Comparison of ENCODE assay signal across 8 mouse cellular contexts in genomic region chr9:72275101-72275978, GRCm38 (mm10). TPM values are rescaled to one million over a fixed set of nuclear protein-coding genes. Genes with fewer than 3 reads are reported as not detected.
A peak's percentile ranks its signal among the peaks of the same experiment; 100 is the strongest.
DNase-seq lines count a peak whose midpoint lies in the region; ATAC-seq and TF ChIP-seq lines count a peak whose summit lies in the region.

No protein-coding gene starts in this region.

- H3K27ac ChIP-seq in forebrain, embryonic 10.5 days = peak overlapping the region; percentile 99
- peak overlapping the region; percentile 95 for H3K27ac ChIP-seq in heart, embryonic 16.5 days (ENCODE audit: low read length)
- H3K27ac ChIP-seq in liver, embryonic 13.5 days = peak overlapping the region; percentile 94
- peak overlapping the region; percentile 93 for H3K27ac ChIP-seq in stomach, embryonic 16.5 days (ENCODE audit: low read length)

- no peaks in the 10 kb centered on the region for H3K27me3 ChIP-seq in E14TG2a.4 (ENCODE audit: insufficient read depth, low read length)
- peaks cover 9% of the 10 kb centered on the region; the same call in 1 of the 2 replicates for H3K27me3 ChIP-seq in forebrain, embryonic 10.5 days (ENCODE audit: poor library complexity, severe bottlenecking)
- no peaks in the 10 kb centered on the region for H3K27me3 ChIP-seq in heart, embryonic 16.5 days (ENCODE audit: control insufficient read depth, insufficient read depth, low read length)
- no peaks in the 10 kb centered on the region for H3K27me3 ChIP-seq in liver, embryonic 13.5 days
- no peaks in the 10 kb centered on the region for H3K27me3 ChIP-seq in stomach, embryonic 16.5 days (ENCODE audit: control insufficient read depth, insufficient read depth, low read length)

- TF ChIP-seq CTCF in E14TG2a.4 (conservative IDR thresholded peaks at IDR 0.05; ENCODE audit: low read length) = no peak

- 3% methylated on average over 68 of the region's 70 CpGs for WGBS in forebrain, embryonic 10.5 days
- 2% methylated on average over 34 of the region's 70 CpGs for WGBS in heart, embryonic 16.5 days
- WGBS in liver, embryonic 13.5 days (ENCODE audit: insufficient replicate concordance) = under 1% methylated on average over 46 of the region's 70 CpGs
- under 1% methylated on average over 54 of the region's 70 CpGs for WGBS in stomach, embryonic 16.5 days

- H3K4me2 ChIP-seq in heart, embryonic 16.5 days (ENCODE audit: low read depth, low read length) = peak overlapping the region; percentile 81
- H3K4me2 ChIP-seq in liver, embryonic 13.5 days = peak overlapping the region; percentile 81
- H3K4me2 ChIP-seq in stomach, embryonic 16.5 days (ENCODE audit: low read depth, low read length) = peak overlapping the region; percentile 70

- H3K9me3 ChIP-seq in E14TG2a.4 (ENCODE audit: low read length) = peaks cover 39% of the 10 kb centered on the region
- peaks cover 28% of the 10 kb centered on the region for H3K9me3 ChIP-seq in forebrain, embryonic 10.5 days
- H3K9me3 ChIP-seq in heart, embryonic 16.5 days (replicated peaks; ENCODE audit: control insufficient read depth, low read length) = peaks cover 14% of the 10 kb centered on the region
- H3K9me3 ChIP-seq in liver, embryonic 13.5 days (replicated peaks) = no peaks in the 10 kb centered on the region
- H3K9me3 ChIP-seq in stomach, embryonic 16.5 days (replicated peaks; ENCODE audit: control insufficient read depth, low read length) = peaks cover 15% of the 10 kb centered on the region

- ATAC-seq in heart, embryonic 16.5 days (replicated peaks; ENCODE audit: extremely low read depth, insufficient read depth, low FRiP score) = peak; percentile 65
- ATAC-seq in liver, embryonic 13.5 days (ENCODE audit: low read depth) = peak; percentile 84
- peak; percentile 86 for ATAC-seq in stomach, embryonic 16.5 days (ENCODE audit: insufficient read depth, low FRiP score)

- H3K9ac ChIP-seq in heart, embryonic 16.5 days (ENCODE audit: low read length) = peak overlapping the region; percentile 94
- H3K9ac ChIP-seq in liver, embryonic 13.5 days = peak overlapping the region; percentile 91
- peak overlapping the region; percentile 96 for H3K9ac ChIP-seq in stomach, embryonic 16.5 days (ENCODE audit: low read length)

- H3K4me3 ChIP-seq in E14TG2a.4 (replicated peaks; ENCODE audit: low read length) = peak overlapping the region; percentile 85
- H3K4me3 ChIP-seq in forebrain, embryonic 10.5 days = peak overlapping the region; percentile 76
- peak overlapping the region; percentile 75 for H3K4me3 ChIP-seq in heart, embryonic 16.5 days (ENCODE audit: low read length)
- peak overlapping the region; percentile 78 for H3K4me3 ChIP-seq in liver, embryonic 13.5 days (replicated peaks)
- peak overlapping the region; percentile 67 for H3K4me3 ChIP-seq in stomach, embryonic 16.5 days (replicated peaks; ENCODE audit: low read length)

- H3K36me3 ChIP-seq in E14TG2a.4 (ENCODE audit: insufficient read depth, low read length) = 0 out of 2 replicates have a peak, but pooled peaks cover 4% of the 10 kb centered on the region
- H3K36me3 ChIP-seq in forebrain, embryonic 10.5 days (replicated peaks) = peaks cover 26% of the 10 kb centered on the region
- H3K36me3 ChIP-seq in heart, embryonic 16.5 days (ENCODE audit: control insufficient read depth, insufficient read depth) = no peaks in the 10 kb centered on the region
- peaks cover 3% of the 10 kb centered on the region; the same call in 1 of the 2 replicates for H3K36me3 ChIP-seq in liver, embryonic 13.5 days
- H3K36me3 ChIP-seq in stomach, embryonic 16.5 days (ENCODE audit: control insufficient read depth, insufficient read depth, low read length) = no peaks in the 10 kb centered on the region

- peaks cover 37% of the 10 kb centered on the region for H3K4me1 ChIP-seq in E14TG2a.4 (replicated peaks; ENCODE audit: low read depth, low read length)
- H3K4me1 ChIP-seq in forebrain, embryonic 10.5 days = peaks cover 19% of the 10 kb centered on the region
- peaks cover 9% of the 10 kb centered on the region for H3K4me1 ChIP-seq in heart, embryonic 16.5 days (ENCODE audit: control insufficient read depth, insufficient read depth, low read length)
- H3K4me1 ChIP-seq in liver, embryonic 13.5 days (replicated peaks) = peaks cover 24% of the 10 kb centered on the region
- peaks cover 7% of the 10 kb centered on the region for H3K4me1 ChIP-seq in stomach, embryonic 16.5 days (ENCODE audit: control insufficient read depth, insufficient read depth, low read length)

- peak; percentile 31 for DNase-seq in c-Kit-positive CD71-negative TER-119-negative erythroid progenitor cells, embryonic 14.5 days (ENCODE audit: low read depth)
- DNase-seq in forebrain, embryonic 10.5 days (ENCODE audit: extremely low spot score, low spot score) = peak; percentile 78
- peak; percentile 58 to 71 for DNase-seq in kidney, postnatal 25 days
- peak; percentile 36 for DNase-seq in liver, embryonic 13.5 days
- peak; percentile 83 for DNase-seq in neural tube, embryonic 10.5 days (ENCODE audit: extremely low spot score, low spot score)

RNA-seq across cellular contexts. Expression of gene Zfp280d, which starts 0.7 kb away (rescaled TPM):
- polyA plus RNA-seq in forebrain, embryonic 10.5 days (2016; fragmentation: Nextera tagmentation; extraction: Ambion mirVana) = 47.7 and 53.0 TPM in 2 replicates
- 20.0 and 24.0 TPM in 2 replicates for polyA plus RNA-seq in heart, embryonic 16.5 days (2015; fragmentation: Nextera tagmentation; extraction: Ambion mirVana)
- 11.7 and 15.3 TPM in 2 replicates for polyA plus RNA-seq in liver, embryonic 13.5 days (2015; fragmentation: Nextera tagmentation; extraction: Ambion mirVana)
- polyA plus RNA-seq in stomach, embryonic 16.5 days (2015; fragmentation: Nextera tagmentation; extraction: Ambion mirVana) = 28.8 and 34.5 TPM in 2 replicates

Comparison
In these comparisons a context has a peak if more than half of its experiments do, and no peak if none do; other contexts are left out.
1. Peak in every context shown above with its lines: DNase-seq, ATAC-seq, H3K4me3 ChIP-seq and H3K27ac ChIP-seq.
2. DNase-seq: peak in every context shown above with its lines; median percentile 83 in neural tube, embryonic 10.5 days; 78 in forebrain, embryonic 10.5 days; 64 in kidney, postnatal 25 days; 36 in liver, embryonic 13.5 days; 31 in c-Kit-positive CD71-negative TER-119-negative erythroid progenitor cells, embryonic 14.5 days.